Mouse (Mus musculus) forebrain, embryonic 12.5 days (tissue): Measurements from ENCODE around the gene Rab4a. TPM values are rescaled to one million over a fixed set of nuclear protein-coding genes. Genes with fewer than 3 reads are reported as not detected.
"Not testable (repeated sequence)": the region's sequence is repeated elsewhere in the genome, so short reads cannot be mapped to it uniquely, and the experiment has no call there.

Experiments
- ATAC-seq: fragments of 200-750 bp; cut with Nextera tagmentation; 2 replicates; pipeline ENCODE4 v1.8.0; 2017; ENCODE audit warnings: moderate TSS enrichment; ENCODE audit not compliant: low FRiP score
- H3K27ac ChIP-seq: fragments of 300-500 bp; sonication (generic); 2 replicates; pipeline ENCODE4 v1.5.1; 2016; ENCODE audit warnings: mild to moderate bottlenecking
- H3K27me3 ChIP-seq: fragments of 300-500 bp; sonication (generic); 2 replicates; pipeline ENCODE4 v1.6.1; 2016; ENCODE audit warnings: mild to moderate bottlenecking
- H3K36me3 ChIP-seq: fragments of 300-500 bp; sonication (generic); replicated peaks from 2 replicates; pipeline ENCODE4 v1.6.1; 2016; ENCODE audit warnings: mild to moderate bottlenecking
- H3K4me1 ChIP-seq: fragments of 300-500 bp; sonication (generic); 2 replicates; pipeline ENCODE4 v1.6.1; 2016
- H3K4me2 ChIP-seq: fragments of 300-500 bp; sonication (generic); 2 replicates; pipeline ENCODE4 v1.6.1; 2016; ENCODE audit warnings: mild to moderate bottlenecking, moderate library complexity
- H3K4me3 ChIP-seq: fragments of 300-500 bp; sonication (generic); replicated peaks from 2 replicates; pipeline ENCODE4 v1.5.1; 2016; ENCODE audit warnings: mild to moderate bottlenecking
- H3K9ac ChIP-seq: fragments of 300-500 bp; sonication (generic); 2 replicates; pipeline ENCODE4 v1.6.1; 2016; ENCODE audit warnings: mild to moderate bottlenecking
- H3K9me3 ChIP-seq: fragments of 300-500 bp; sonication (generic); 2 replicates; pipeline ENCODE4 v1.6.1; 2016
- WGBS: fragments of 180-500 bp; shearing (Covaris S2); methylation state at CpG from one replicate; pipeline ENCODE4 v1.1.7; 2016; 5-methylcytosine and 5-hydroxymethylcytosine counted together
- polyA plus RNA-seq: library from polyadenylated mRNA; unstranded; fragments of >200 nt; fragmentation: Nextera tagmentation; extraction: Ambion mirVana; gene quantifications from 2 replicates; pipeline ENCODE4 v1.2.1, GENCODE M21; 2016

Gene Rab4a
- polyA plus RNA-seq, 1 experiment from 2014 or later, result 63.9 TPM

DNA sequence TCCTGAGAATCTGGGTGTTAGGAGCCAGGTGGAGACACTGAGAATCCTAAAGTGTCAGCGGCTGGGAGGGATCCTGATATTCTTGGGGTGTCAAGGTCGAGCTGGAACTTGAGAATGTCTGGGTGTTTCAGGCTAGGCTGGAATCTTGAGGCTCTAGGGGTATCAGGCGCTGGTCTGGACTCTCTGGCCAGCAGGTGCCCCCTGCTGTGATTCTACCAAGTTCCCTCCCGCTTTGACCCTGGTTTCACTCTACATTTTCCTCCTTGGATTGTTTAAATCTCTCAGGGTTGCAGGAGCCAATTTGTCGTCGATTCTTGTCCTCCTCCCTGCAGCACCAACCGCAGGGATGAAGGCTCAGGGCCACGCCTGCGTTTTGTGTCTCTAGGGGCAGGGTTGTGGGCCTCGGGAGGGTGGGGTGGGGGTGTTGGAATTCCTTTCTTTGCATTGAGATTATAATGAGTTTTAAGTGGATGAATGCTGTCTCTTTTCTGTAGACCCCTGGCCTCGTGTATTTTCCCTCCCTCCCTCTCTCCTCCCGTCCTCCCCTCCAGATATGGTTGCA is 670 bp downstream of the Rab4a start:
- H3K27me3 ChIP-seq, result no peaks in the 10 kb centered on the region
- H3K36me3 ChIP-seq, result 0 out of 2 replicates have a peak, but pooled peaks cover 4% of the 10 kb centered on the region
- H3K9ac ChIP-seq, result peak overlapping the region; percentile 77
- H3K4me1 ChIP-seq, result peaks cover 26% of the 10 kb centered on the region
- H3K27ac ChIP-seq, result peak overlapping the region; percentile 91
- peak overlapping the region; percentile 72 for H3K4me2 ChIP-seq
- no peaks in the 10 kb centered on the region for H3K9me3 ChIP-seq
- 1% methylated on average over 12 of the region's 12 CpGs for WGBS
- peak overlapping the region; percentile 82 for H3K4me3 ChIP-seq
- peak; percentile 6; the same call in 1 of the 2 replicates for ATAC-seq

DNA sequence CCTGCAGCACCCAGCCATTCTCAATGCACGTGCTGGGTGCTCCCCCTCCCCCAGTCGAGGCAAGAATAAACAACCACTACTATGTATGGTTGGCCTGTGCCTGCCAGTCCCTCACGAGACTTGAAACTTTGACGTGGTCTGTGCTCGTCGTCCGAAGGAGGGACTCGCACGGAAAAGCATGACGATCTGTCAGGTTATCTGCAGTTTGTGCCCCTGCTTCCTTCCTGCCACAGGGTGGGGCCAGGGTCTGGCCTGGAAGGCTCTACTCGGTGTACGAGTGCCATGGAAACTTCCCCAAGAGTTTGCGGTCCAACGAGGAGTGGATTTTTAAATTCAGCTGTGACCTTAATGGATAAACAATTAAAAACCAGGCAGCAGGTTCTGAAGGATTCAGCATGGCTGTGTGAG is 1.2 kb downstream of the Rab4a start:
- WGBS, result 7% methylated on average over 14 of the region's 14 CpGs
- H3K4me2 ChIP-seq, result peak overlapping the region; percentile 72
- H3K9ac ChIP-seq, result peak overlapping the region; percentile 77
- peak; percentile 39; the same call in 1 of the 2 replicates for ATAC-seq
- no peak overlapping the region for H3K27ac ChIP-seq
- H3K36me3 ChIP-seq, result 0 out of 2 replicates have a peak, but pooled peaks cover 4% of the 10 kb centered on the region
- no peaks in the 10 kb centered on the region for H3K27me3 ChIP-seq
- peaks cover 26% of the 10 kb centered on the region for H3K4me1 ChIP-seq
- H3K9me3 ChIP-seq, result no peaks in the 10 kb centered on the region
- peak overlapping the region; percentile 82 for H3K4me3 ChIP-seq

DNA sequence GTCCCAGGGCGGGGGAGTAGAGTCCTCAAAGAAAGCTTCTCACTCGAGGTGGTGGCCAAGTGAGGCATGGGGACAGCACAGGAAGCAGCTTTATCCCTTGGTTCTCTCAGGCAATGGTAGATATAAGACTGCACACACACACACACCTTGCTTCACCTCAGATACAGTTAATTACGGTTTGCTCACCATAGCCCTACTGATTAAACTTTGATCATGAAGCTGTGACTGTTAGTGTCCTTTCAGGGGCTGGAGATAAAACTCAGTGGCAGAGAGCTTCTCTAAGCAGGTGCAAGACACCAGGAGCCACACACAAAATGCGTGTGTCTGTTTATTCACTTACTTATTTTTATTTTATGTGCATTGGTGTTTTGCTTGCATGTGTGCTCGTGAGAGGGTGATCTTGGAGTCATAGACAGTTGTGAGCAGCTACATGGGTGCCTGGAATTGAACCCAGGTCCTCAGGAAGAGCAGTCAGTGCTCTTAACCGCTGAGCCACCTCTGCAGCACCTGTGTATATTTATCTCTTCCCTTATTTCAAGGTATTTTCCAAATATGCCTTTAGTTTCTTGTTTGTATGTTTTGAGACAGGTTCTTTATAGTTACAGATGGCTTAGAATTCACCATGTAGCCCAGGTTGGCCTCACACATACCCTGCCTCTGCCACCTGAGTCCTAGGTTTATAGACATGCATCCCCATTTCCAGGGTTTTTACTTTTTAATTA is 2.2 kb downstream of the Rab4a start:
- no peak for ATAC-seq
- peak overlapping the region; percentile 72 for H3K4me2 ChIP-seq
- H3K27ac ChIP-seq, result no peak overlapping the region
- no peaks in the 10 kb centered on the region for H3K9me3 ChIP-seq
- H3K36me3 ChIP-seq, result 0 out of 2 replicates have a peak, but pooled peaks cover 4% of the 10 kb centered on the region
- no peak overlapping the region for H3K4me3 ChIP-seq
- 66% methylated on average over 6 of the region's 6 CpGs for WGBS
- peaks cover 26% of the 10 kb centered on the region for H3K4me1 ChIP-seq
- H3K9ac ChIP-seq, result no peak overlapping the region; the same call in 1 of the 2 replicates
- no peaks in the 10 kb centered on the region for H3K27me3 ChIP-seq

DNA sequence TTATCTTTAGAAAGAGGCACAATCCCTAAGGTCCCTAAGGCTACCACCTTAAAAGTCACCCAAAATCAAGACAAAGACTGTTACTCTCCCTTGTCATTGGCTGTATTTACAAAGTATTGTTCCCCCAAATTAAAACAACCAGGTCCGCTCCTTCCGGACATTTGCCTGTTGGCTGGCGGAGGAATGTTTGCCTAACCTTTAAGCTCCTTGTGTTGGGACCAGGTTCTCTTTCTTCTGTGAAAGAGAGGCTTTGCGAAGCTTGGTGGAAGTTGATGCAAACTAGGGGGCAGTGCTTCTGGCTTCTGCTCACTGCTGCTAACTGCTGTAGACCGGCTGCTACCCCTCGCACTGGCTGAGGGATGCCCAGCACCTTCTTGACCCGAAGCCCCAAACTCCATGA is 2.9 kb downstream of the Rab4a start:
- no peaks in the 10 kb centered on the region for H3K9me3 ChIP-seq
- ATAC-seq, result no peak
- no peak overlapping the region for H3K27ac ChIP-seq
- no peak overlapping the region for H3K4me2 ChIP-seq
- H3K36me3 ChIP-seq, result 0 out of 2 replicates have a peak, but pooled peaks cover 4% of the 10 kb centered on the region
- WGBS, result 76% methylated on average over 7 of the region's 7 CpGs
- no peaks in the 10 kb centered on the region for H3K27me3 ChIP-seq
- H3K9ac ChIP-seq, result no peak overlapping the region
- peaks cover 26% of the 10 kb centered on the region for H3K4me1 ChIP-seq
- H3K4me3 ChIP-seq, result no peak overlapping the region

DNA sequence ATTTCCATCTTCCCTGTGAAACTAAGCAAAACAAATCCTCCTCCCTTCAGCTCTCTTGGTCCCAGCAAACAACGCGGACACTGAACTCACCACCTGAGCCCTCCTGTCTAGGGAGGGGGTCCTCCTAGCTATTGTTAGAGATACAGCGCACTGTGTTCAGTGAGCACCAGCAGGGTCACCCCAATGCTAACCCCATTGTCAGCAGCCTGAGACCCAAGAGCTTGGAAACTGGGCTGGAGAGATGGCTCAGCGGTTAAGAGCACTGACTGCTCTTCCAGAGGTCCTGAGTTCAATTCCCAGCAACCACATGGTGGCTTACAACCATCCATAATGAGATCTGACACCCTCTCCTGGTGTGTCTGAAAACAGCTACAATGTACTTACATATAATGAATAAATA is 3.6 kb downstream of the Rab4a start:
- not testable (repeated sequence) for H3K27ac ChIP-seq, H3K9ac ChIP-seq, H3K9me3 ChIP-seq, H3K36me3 ChIP-seq, ATAC-seq, H3K4me3 ChIP-seq, H3K27me3 ChIP-seq, H3K4me2 ChIP-seq
- WGBS, result 86% methylated on average over 4 of the region's 4 CpGs
- H3K4me1 ChIP-seq, result peaks cover 26% of the 10 kb centered on the region

DNA sequence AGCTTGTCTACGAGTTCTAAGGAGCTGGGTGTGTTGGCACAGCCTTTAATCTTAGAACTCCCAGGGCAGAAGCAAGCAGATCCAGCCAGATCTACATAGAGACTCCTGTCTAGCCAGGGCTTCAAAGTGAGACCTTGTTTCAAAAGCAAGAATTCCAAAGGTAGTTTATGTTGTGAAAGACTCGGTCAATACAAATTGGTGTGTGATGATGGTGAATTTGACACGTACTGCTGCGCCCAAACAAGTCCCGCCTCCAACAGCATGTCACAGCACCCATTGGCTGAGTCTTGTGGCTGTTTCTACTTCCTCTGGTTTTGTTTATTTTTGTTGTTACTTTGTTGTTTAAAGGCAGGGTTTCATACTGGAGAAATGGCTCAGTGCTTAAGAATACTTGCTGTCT is 6.4 kb downstream of the Rab4a start:
- H3K9ac ChIP-seq, result no peak overlapping the region
- H3K27me3 ChIP-seq, result no peaks in the 10 kb centered on the region
- no peak overlapping the region for H3K27ac ChIP-seq
- H3K4me2 ChIP-seq, result no peak overlapping the region
- no peak for ATAC-seq
- peaks cover 10% of the 10 kb centered on the region for H3K4me1 ChIP-seq
- no peaks in the 10 kb centered on the region for H3K9me3 ChIP-seq
- H3K4me3 ChIP-seq, result no peak overlapping the region
- H3K36me3 ChIP-seq, result peaks cover 13% of the 10 kb centered on the region; the same call in 1 of the 2 replicates
- WGBS, result 88% methylated on average over 5 of the region's 5 CpGs

DNA sequence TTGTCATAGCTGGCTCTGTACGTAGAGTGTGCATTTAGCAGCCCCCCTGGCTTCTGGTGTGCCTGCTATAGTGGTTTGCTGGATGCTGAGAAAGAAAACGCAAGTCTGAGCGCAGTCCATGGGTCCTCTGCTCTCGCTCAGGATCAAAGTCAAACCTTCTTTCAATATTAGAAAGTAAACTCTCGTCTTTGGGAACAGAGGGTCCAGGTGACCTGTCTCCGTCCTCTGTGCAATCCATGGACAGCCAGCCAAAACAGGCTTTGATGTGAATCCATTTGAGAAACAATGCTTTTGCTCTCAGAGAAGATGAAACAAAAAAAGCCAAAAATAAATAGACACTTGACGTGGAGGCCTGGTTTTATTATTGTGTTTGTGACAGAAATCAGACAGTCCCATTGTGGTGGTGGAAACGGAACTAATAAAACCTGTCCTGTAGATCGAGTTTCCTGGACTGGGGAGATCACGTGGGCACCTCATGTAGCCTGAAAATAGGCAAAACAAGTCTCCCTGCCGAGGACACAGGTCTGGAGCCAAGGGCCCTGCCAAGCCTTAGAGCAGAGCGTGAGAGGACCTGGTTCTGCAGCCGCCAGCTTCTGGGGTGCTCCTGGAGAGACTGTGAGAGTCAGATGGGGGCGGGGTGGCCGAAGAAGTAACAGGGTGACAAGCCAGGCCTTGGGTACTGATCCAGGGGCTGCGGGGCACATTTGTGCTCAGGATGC is 7.5 kb downstream of the Rab4a start:
- Histone ChIP-seq H3K9me3 (no peaks in the 10 kb centered on the region), H3K27ac (no peak overlapping the region), H3K4me2 (no peak overlapping the region), H3K4me1 (no peaks in the 10 kb centered on the region; the same call in 1 of the 2 replicates), H3K36me3 (peaks cover 16% of the 10 kb centered on the region), H3K4me3 (no peak overlapping the region), H3K9ac (peak overlapping the region; percentile 12; the same call in 1 of the 2 replicates), H3K27me3 (no peaks in the 10 kb centered on the region)
- WGBS, result 81% methylated on average over 16 of the region's 16 CpGs
- no peak for ATAC-seq

DNA sequence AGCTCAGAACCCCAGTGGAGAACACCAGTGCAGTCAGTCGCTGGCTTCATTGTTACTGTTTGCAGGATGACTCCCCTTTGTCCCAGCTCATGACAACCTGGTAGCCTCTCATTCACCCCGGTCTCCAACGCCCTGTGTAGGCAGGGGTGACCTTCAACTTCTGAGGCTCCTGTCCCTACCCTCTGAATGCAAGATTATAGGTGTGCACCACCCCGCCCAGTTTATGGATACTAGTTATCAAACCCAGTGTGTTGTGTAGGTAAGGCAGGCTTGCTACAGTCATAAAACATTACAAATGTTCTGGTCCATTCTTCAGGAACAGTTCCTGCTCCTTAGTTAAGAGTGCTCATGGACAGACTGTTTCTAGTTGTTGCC is 8.1 kb downstream of the Rab4a start:
- peaks cover 16% of the 10 kb centered on the region for H3K36me3 ChIP-seq
- WGBS, result 92% methylated on average over 4 of the region's 4 CpGs

DNA sequence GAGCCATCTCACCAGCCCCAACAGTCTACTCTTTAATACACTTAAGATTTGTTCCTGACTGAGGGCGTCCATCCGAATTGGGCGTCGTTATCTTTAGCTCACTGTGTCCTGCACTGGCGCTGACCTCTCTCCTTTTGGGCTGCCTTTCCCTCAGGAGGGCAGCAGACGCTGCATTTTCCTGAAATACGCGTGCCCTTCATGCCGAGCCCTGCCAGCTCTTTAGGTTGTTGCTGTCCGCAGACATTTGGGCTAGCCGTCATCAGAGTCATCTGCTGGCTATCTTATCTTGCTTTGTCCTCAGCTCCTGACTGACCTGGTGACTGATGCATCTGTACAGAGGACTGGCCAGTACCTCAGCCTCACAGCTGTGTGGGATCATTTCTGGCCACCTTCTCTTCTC is 9.5 kb downstream of the Rab4a start:
- H3K36me3 ChIP-seq, result peaks cover 16% of the 10 kb centered on the region
- no peaks in the 10 kb centered on the region for H3K9me3 ChIP-seq
- ATAC-seq, result no peak
- H3K4me3 ChIP-seq, result no peak overlapping the region
- H3K4me2 ChIP-seq, result no peak overlapping the region
- H3K27me3 ChIP-seq, result no peaks in the 10 kb centered on the region
- H3K4me1 ChIP-seq, result no peaks in the 10 kb centered on the region
- H3K9ac ChIP-seq, result no peak overlapping the region
- H3K27ac ChIP-seq, result no peak overlapping the region
- 89% methylated on average over 11 of the region's 11 CpGs for WGBS

More for the DNA sequence above, 8.1 kb downstream of the Rab4a start:
- ATAC-seq, result no peak
- Histone ChIP-seq H3K4me1 (no peaks in the 10 kb centered on the region; the same call in 1 of the 2 replicates), H3K4me3 (no peak overlapping the region), H3K27ac (no peak overlapping the region), H3K4me2 (no peak overlapping the region), H3K9me3 (no peaks in the 10 kb centered on the region), H3K27me3 (no peaks in the 10 kb centered on the region), H3K9ac (peak overlapping the region; percentile 12; the same call in 1 of the 2 replicates)

DNA sequence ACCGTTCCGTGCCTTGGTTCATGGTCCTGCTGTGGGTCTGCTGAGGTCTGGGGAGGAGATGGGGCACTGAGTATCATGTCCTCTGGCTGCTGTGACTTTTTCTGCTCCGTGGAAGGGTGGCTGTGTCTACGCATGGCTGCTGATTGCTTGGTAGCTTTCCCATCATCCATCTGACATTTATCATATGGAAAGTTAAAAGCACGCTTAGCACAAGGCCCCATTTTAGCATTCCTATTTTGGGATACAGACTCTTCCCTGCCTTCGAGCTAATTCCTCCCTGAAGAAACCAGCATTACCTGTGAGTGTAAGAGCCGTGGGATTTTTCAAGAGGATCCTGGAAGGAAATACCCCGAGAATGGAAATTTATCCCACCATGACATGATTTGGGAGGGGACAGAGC is 11.2 kb downstream of the Rab4a start:
- Histone ChIP-seq H3K9ac (no peak overlapping the region), H3K4me2 (no peak overlapping the region), H3K27ac (no peak overlapping the region), H3K4me3 (no peak overlapping the region), H3K9me3 (no peaks in the 10 kb centered on the region), H3K27me3 (no peaks in the 10 kb centered on the region), H3K4me1 (no peaks in the 10 kb centered on the region), H3K36me3 (peaks cover 16% of the 10 kb centered on the region)
- 94% methylated on average over 8 of the region's 8 CpGs for WGBS
- no peak for ATAC-seq

DNA sequence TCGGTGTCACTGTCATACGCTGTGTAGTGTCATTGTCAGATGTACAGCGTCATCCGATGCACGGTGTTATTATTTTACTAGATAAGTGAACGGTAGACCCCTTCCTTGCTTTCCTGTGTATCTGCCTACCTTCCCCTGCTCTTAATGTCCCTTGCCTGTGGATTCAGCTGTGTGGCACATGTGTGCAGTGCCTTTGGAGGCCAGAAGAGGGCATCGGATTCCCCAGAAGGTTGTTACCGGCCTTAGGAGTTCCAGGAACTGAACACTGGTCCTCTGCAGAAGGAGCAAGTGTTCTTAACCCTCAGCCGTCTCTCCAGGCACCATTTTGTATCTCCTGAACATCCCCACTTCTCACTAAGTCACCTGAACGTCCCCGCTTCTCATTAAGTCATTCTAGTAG is 12.0 kb downstream of the Rab4a start:
- no peak for ATAC-seq
- Histone ChIP-seq H3K27me3 (no peaks in the 10 kb centered on the region), H3K4me1 (no peaks in the 10 kb centered on the region), H3K4me2 (no peak overlapping the region), H3K4me3 (no peak overlapping the region), H3K9me3 (no peaks in the 10 kb centered on the region), H3K9ac (no peak overlapping the region), H3K36me3 (peaks cover 20% of the 10 kb centered on the region), H3K27ac (no peak overlapping the region)
- 92% methylated on average over 11 of the region's 11 CpGs for WGBS
